Mouse (Mus musculus) megakaryocyte, embryonic 14.5 days (primary cell): ENCODE results near the gene Rasgrf1. TPM values are rescaled to one million over a fixed set of nuclear protein-coding genes. Genes with fewer than 3 reads are reported as not detected.

Experiments
- H3K27me3 ChIP-seq: replicated peaks from 2 replicates; pipeline ENCODE3; 2012; ENCODE audit warnings: inconsistent platforms
- H3K36me3 ChIP-seq: replicated peaks from 2 replicates; pipeline ENCODE3; 2012; ENCODE audit warnings: low read length, inconsistent platforms, mixed read lengths
- H3K4me1 ChIP-seq: 2 replicates; pipeline ENCODE4 v1.6.1; 2012; ENCODE audit warnings: inconsistent platforms
- H3K4me3 ChIP-seq: replicated peaks from 2 replicates; pipeline ENCODE3; 2012; ENCODE audit warnings: moderate library complexity, mild to moderate bottlenecking, inconsistent platforms
- H3K9me3 ChIP-seq: 2 replicates; pipeline ENCODE4 v1.6.1; 2012; ENCODE audit warnings: inconsistent platforms
- FLI1 ChIP-seq: IDR thresholded peaks from 2 replicates; pipeline ENCODE4 v1.6.1; 2012; ENCODE audit warnings: low read length, inconsistent platforms, mixed read lengths
- GATA1 ChIP-seq: IDR thresholded peaks from 3 replicates; pipeline ENCODE4 v1.6.1; 2012; ENCODE audit warnings: mixed read lengths, low read length, inconsistent platforms, borderline replicate concordance
- polyA plus RNA-seq: library from polyadenylated mRNA; stranded (reverse); fragments of >175 nt; gene quantifications from 2 replicates; pipeline ENCODE4 v1.2.3, GENCODE M21; 2012; ENCODE audit warnings: low replicate concordance; ENCODE audit not compliant: insufficient read depth

Gene Rasgrf1
- polyA plus RNA-seq, 1 experiment: not detected

DNA sequence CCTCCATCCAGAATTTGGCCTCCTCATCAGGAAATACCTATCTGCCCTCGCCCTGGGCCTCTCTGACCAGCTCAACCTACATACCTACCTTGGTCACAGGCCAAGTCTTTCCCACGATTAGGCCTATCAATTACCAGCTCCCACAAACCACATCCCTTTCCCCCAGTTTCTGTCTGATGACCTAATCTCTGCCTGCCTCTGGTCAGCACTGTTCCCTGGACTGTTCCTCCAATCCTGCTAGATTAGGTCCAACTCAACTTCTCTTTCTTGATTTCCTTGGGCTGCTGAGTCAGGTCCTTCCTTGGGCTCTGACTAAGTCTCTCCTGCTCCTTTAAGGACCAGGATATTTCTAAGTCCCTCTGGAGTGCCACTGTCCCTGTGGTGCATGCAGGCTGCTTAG is 157.6 kb downstream of the Rasgrf1 start:
- H3K4me3 ChIP-seq: no peak overlapping the region
- TF ChIP-seq FLI1: no peak
- TF ChIP-seq GATA1: no peak
- no peaks in the 10 kb centered on the region for H3K4me1 ChIP-seq
- no peaks in the 10 kb centered on the region for H3K36me3 ChIP-seq
- peaks cover 78% of the 10 kb centered on the region for H3K27me3 ChIP-seq
- no peaks in the 10 kb centered on the region for H3K9me3 ChIP-seq

DNA sequence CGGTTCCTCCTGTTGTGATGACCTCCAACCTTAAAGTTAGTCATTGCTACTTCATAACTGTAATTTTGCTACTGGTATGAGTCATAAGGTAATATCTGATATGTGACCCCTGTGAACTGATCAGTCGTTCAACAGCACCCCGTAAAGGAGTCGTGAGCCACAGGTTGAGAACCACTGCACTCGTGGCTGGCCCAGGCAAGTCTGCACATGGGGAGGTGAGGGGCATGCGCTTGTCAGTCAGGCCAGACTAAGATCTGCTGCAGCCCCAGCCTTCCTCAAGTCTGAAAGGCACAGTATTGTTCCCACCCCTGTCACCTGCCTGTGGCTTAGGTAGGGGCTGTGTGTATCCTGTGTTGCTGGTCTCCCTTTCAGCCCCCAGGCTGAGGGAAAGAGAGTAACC is 159.1 kb downstream of the Rasgrf1 start:
- TF ChIP-seq FLI1: no peak
- TF ChIP-seq GATA1: no peak

DNA sequence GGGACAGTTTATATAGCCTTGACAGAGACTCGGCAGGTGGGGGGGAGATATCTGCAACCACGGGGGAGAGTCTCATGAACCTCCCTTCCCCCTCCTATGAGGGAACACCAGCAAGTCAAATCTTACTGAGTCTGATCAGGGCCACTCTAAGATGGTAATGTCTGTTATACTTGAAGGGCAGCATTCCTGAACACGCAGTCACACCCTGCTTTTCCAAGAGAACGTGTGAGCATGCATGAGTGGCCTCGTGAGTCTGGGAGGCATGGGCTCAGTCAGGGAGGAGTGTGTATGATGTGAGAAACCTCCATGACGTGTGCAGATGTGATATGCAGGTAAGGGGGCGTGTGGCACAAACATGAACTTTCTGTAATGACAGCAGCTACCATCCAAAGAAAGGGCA is 159.8 kb downstream of the Rasgrf1 start:
- Histone ChIP-seq H3K9me3 (no peaks in the 10 kb centered on the region), H3K36me3 (no peaks in the 10 kb centered on the region), H3K27me3 (peaks cover 75% of the 10 kb centered on the region), H3K4me3 (no peak overlapping the region), H3K4me1 (peaks cover 3% of the 10 kb centered on the region)
- no peak for TF ChIP-seq GATA1
- TF ChIP-seq FLI1: no peak

More for the DNA sequence above, 159.1 kb downstream of the Rasgrf1 start:
- H3K9me3 ChIP-seq: no peaks in the 10 kb centered on the region
- H3K4me3 ChIP-seq: no peak overlapping the region
- H3K27me3 ChIP-seq: peaks cover 81% of the 10 kb centered on the region
- no peaks in the 10 kb centered on the region for H3K4me1 ChIP-seq
- no peaks in the 10 kb centered on the region for H3K36me3 ChIP-seq

GRCm38 (mm10) chr9:90070174-90070573 is 160.5 kb downstream of the Rasgrf1 start:
- TF ChIP-seq GATA1 (no peak), FLI1 (no peak)
- peaks cover 69% of the 10 kb centered on the region for H3K27me3 ChIP-seq
- no peaks in the 10 kb centered on the region for H3K9me3 ChIP-seq
- H3K36me3 ChIP-seq: no peaks in the 10 kb centered on the region
- H3K4me1 ChIP-seq: peaks cover 10% of the 10 kb centered on the region
- H3K4me3 ChIP-seq: no peak overlapping the region

DNA sequence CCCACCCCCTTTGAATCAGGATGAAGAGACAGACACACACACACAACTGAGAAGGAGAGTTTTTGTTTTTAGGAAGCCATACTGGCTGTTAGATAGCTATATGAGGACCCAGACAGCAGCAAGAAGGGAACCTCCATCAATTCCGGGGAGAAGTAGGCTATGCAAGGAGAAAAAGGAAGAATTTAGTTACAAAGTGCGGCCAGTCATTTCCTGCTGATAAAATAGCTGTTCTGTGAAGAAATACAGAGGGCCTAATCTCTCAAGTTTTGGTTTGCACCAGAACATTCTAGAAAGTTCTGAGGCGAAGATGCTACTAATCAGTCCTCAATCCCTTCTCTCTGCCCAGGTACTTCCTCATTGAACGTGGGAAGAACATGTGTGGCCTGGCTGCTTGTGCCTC is 165.6 kb downstream of the Rasgrf1 start:
- H3K9me3 ChIP-seq: no peaks in the 10 kb centered on the region
- no peak for TF ChIP-seq GATA1
- no peak for TF ChIP-seq FLI1

GRCm38 (mm10) chr9:90076131-90076530 is 166.4 kb downstream of the Rasgrf1 start:
- peaks cover 21% of the 10 kb centered on the region for H3K27me3 ChIP-seq
- TF ChIP-seq GATA1 (no peak), FLI1 (no peak)
- no peaks in the 10 kb centered on the region for H3K36me3 ChIP-seq
- peaks cover 27% of the 10 kb centered on the region for H3K4me1 ChIP-seq
- H3K4me3 ChIP-seq: no peak overlapping the region
- H3K9me3 ChIP-seq: no peaks in the 10 kb centered on the region

More for the DNA sequence above, 165.6 kb downstream of the Rasgrf1 start:
- Histone ChIP-seq H3K4me3 (no peak overlapping the region), H3K27me3 (peaks cover 29% of the 10 kb centered on the region), H3K4me1 (peaks cover 27% of the 10 kb centered on the region), H3K36me3 (no peaks in the 10 kb centered on the region)

Other genes starting within 250 kb of the Rasgrf1 start
- gene Tmed3, start 204.8 kb upstream of the Rasgrf1 start, polyA plus RNA-seq: 51.8 and 64.5 TPM in 2 replicates
- gene Ankrd34c, start 171.4 kb upstream of the Rasgrf1 start, polyA plus RNA-seq: not detected in 2 replicates
- 28.9 TPM in 1 of 2 replicates, not detected in the other for gene Ctsh, start 144.2 kb downstream of the Rasgrf1 start, polyA plus RNA-seq
- 32.1 and 75.8 TPM in 2 replicates for gene Morf4l1, start 204.9 kb downstream of the Rasgrf1 start, polyA plus RNA-seq